Mouse (Mus musculus) midbrain, postnatal 0 days (tissue): ENCODE data around the gene Ltb4r2. TPM values are rescaled to one million over a fixed set of nuclear protein-coding genes. Genes with fewer than 3 reads are reported as not detected.

Experiments
- ATAC-seq: fragments of 200-750 bp; cut with Nextera tagmentation; 2 replicates; pipeline ENCODE4 v1.8.0; 2017; ENCODE audit warnings: moderate number of reproducible peaks, mild to moderate bottlenecking, moderate TSS enrichment, moderate library complexity; ENCODE audit not compliant: low FRiP score
- DNase-seq: peaks from one replicate; pipeline ENCODE4 v3.0.0-alpha.2; 2015; ENCODE audit warnings: low spot score
- H3K27ac ChIP-seq: fragments of 300-500 bp; sonication (generic); 2 replicates; pipeline ENCODE4 v1.5.1; 2014; ENCODE audit warnings: low read depth, mild to moderate bottlenecking, low read length, mixed read lengths
- H3K27me3 ChIP-seq: fragments of 300-500 bp; sonication (generic); 2 replicates; pipeline ENCODE4 v1.6.1; 2014; ENCODE audit warnings: low read length, control low read depth, mixed read lengths; ENCODE audit not compliant: insufficient read depth
- H3K36me3 ChIP-seq: fragments of 300-500 bp; sonication (generic); 2 replicates; pipeline ENCODE4 v1.6.1; 2014; ENCODE audit warnings: low read length, control low read depth, mixed read lengths; ENCODE audit not compliant: insufficient read depth
- H3K4me1 ChIP-seq: fragments of 300-500 bp; sonication (generic); 2 replicates; pipeline ENCODE4 v1.6.1; 2014; ENCODE audit warnings: mild to moderate bottlenecking, control low read depth, antibody characterized with exemption, low read length, mixed read lengths; ENCODE audit not compliant: insufficient read depth
- H3K4me2 ChIP-seq: fragments of 300-500 bp; sonication (generic); 2 replicates; pipeline ENCODE4 v1.6.1; 2014; ENCODE audit warnings: low read depth, mild to moderate bottlenecking, low read length, mixed read lengths; ENCODE audit not compliant: poor library complexity, severe bottlenecking
- H3K4me3 ChIP-seq: fragments of 300-500 bp; sonication (generic); 2 replicates; pipeline ENCODE4 v1.5.1; 2014; ENCODE audit warnings: low read depth, mild to moderate bottlenecking, low read length, moderate library complexity
- H3K9ac ChIP-seq: fragments of 300-500 bp; sonication (generic); replicated peaks from 2 replicates; pipeline ENCODE4 v1.6.1; 2014; ENCODE audit warnings: mild to moderate bottlenecking, low read length, moderate library complexity, mixed read lengths; ENCODE audit not compliant: poor library complexity, severe bottlenecking
- H3K9me3 ChIP-seq: fragments of 300-500 bp; sonication (generic); 2 replicates; pipeline ENCODE4 v1.6.1; 2016; ENCODE audit warnings: low read length, control low read depth
- CTCF ChIP-seq: IDR thresholded peaks from 2 replicates; pipeline ENCODE4 v1.5.1; 2016; ENCODE audit warnings: antibody characterized with exemption, mild to moderate bottlenecking
- WGBS: fragments of 180-500 bp; shearing (Covaris S2); extraction: QIAGEN DNeasy Blood & Tissue Kit; methylation state at CpG from one replicate; pipeline ENCODE4 v1.1.7; 2014; 5-methylcytosine and 5-hydroxymethylcytosine counted together
- polyA plus RNA-seq: library from polyadenylated mRNA; unstranded; fragments of >200 nt; fragmentation: Nextera tagmentation; extraction: Ambion mirVana; gene quantifications from 2 replicates; pipeline ENCODE4 v1.2.1, GENCODE M21; 2015
- total RNA-seq: library from RNA; depleted of rRNA; stranded (reverse); fragments of >200 nt; gene quantifications from 2 replicates; pipeline ENCODE4 v1.2.3, GENCODE M21; 2014

Gene Ltb4r2
- total and polyA plus RNA-seq, 2 experiments from 2014 or later, result 0.38 to 0.60 TPM

DNA sequence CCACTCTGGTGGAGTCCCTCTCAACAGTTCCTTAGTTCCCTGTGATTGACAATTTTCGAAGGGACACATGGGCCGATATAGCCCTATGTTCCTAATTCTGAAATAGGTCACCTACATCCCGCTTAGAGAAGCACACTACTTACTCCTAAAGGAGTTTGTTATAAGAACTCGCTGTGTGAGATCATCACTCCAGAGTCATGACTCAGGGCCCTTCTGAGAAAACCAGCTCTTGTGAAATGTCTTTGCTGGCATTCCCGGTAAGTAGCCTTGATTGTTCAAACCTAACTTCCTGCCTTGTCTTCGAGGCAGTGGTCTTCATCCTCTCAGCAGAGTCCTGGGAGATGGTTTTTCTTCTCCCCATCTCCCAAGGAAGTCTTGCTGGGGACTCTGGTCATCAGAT, 7.3 kb downstream of the Ltb4r2 start:
- H3K9ac ChIP-seq, result no peak overlapping the region; the same call in 1 of the 2 replicates
- no peak for TF ChIP-seq CTCF
- no peaks in the 10 kb centered on the region for H3K36me3 ChIP-seq
- 91% methylated on average over 6 of the region's 6 CpGs for whole genome bisulfite sequencing
- no peaks in the 10 kb centered on the region for H3K9me3 ChIP-seq
- H3K27ac ChIP-seq, result no peak overlapping the region
- H3K4me3 ChIP-seq, result no peak overlapping the region
- DNase-seq (no peak), ATAC-seq (no peak)
- H3K4me1 ChIP-seq, result no peaks in the 10 kb centered on the region
- no peak overlapping the region for H3K4me2 ChIP-seq
- peaks cover 13% of the 10 kb centered on the region; the same call in 1 of the 2 replicates for H3K27me3 ChIP-seq

DNA sequence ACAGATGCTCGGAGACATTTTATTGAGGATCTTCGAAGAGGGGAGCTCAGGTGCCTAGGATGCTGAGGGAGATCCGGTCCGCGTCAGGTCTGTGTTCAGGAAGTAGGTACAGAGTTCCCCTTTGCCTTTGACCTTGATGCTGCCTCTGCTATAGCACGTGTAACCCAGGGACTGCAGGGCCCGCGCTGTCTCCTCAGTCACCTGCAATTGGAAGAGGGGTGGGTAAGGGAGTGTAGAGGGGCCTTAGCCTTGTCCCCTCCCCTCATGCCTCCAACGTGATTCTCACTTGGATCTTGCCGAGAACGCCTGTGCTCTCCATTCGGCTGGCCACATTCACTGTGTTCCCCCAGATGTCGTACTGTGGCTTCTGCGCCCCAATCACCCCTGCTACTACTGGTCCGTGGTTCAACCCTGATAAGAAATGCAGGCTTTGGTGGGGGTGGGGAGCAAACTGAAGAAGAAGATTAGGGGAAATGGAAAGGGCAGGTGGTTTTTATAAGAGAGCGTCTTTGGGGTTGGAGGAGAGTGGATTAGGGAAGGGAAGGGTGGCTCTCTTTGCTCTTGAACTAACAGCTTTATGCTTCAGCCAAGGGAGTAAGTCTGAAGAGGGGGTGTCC, 8.0 kb downstream of the Ltb4r2 start:
- WGBS, result 78% methylated on average over 16 of the region's 16 CpGs
- no peak for TF ChIP-seq CTCF
- H3K27me3 ChIP-seq, result peaks cover 11% of the 10 kb centered on the region; the same call in 1 of the 2 replicates

DNA sequence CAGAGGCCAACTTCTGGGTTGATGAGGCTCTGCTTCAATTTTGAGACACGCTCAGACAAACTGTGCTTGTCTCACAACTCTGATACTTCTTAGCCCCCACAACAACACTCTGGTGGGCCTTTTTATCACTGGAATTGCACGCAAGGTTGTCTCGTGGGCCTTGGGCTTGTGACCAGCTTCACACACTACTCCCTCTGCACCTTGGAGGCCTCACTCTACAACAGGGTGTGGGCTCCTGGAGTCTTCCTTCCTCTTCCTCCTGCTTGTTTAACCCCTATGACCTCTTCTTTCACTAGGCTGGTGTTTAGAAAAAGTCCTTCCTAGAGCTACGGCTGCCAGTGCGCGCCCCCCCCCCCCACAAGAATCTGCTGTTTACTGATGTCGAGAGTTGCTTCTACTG, 15.5 kb downstream of the Ltb4r2 start:
- Histone ChIP-seq H3K27me3 (peaks cover 8% of the 10 kb centered on the region), H3K27ac (no peak overlapping the region), H3K4me2 (no peak overlapping the region), H3K9me3 (no peaks in the 10 kb centered on the region), H3K9ac (no peak overlapping the region), H3K4me1 (no peaks in the 10 kb centered on the region), H3K4me3 (no peak overlapping the region), H3K36me3 (no peaks in the 10 kb centered on the region)
- no peak for TF ChIP-seq CTCF
- 69% methylated on average over 7 of the region's 7 CpGs for WGBS
- DNase-seq, result no peak
- no peak for ATAC-seq

More for the DNA sequence above, 8.0 kb downstream of the Ltb4r2 start:
- no peaks in the 10 kb centered on the region for H3K4me1 ChIP-seq
- no peak for DNase-seq
- no peak overlapping the region for H3K27ac ChIP-seq
- no peak for ATAC-seq
- H3K9ac ChIP-seq, result no peak overlapping the region
- H3K36me3 ChIP-seq, result no peaks in the 10 kb centered on the region
- H3K4me2 ChIP-seq, result no peak overlapping the region
- no peaks in the 10 kb centered on the region for H3K9me3 ChIP-seq
- H3K4me3 ChIP-seq, result no peak overlapping the region

DNA sequence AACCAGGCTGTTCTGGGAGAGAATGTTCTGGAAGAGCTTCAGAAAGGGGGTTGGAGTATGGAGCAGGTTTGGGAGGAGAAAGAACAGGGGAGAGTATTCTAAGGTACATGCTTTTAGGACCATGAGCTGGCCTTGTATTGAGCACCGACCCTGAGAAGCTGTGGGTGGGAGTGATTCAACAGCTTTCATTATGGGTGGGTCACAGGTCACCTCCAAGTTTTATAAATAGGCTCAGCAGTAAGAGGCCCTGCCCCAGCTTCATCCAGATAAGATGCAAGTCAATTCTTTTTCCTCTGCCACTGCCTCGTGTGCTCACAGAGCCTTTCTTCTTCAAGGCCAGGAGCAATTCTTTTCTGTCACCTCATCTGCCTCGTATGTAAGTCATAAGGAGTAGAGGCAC, 15.9 kb downstream of the Ltb4r2 start:
- Histone ChIP-seq H3K9ac (no peak overlapping the region), H3K4me3 (no peak overlapping the region), H3K36me3 (no peaks in the 10 kb centered on the region), H3K27me3 (peaks cover 13% of the 10 kb centered on the region), H3K4me2 (no peak overlapping the region), H3K9me3 (no peaks in the 10 kb centered on the region), H3K4me1 (no peaks in the 10 kb centered on the region), H3K27ac (no peak overlapping the region)
- DNase-seq (no peak), ATAC-seq (no peak)
- 59% methylated on average over 3 of the region's 3 CpGs for WGBS
- no peak for TF ChIP-seq CTCF

DNA sequence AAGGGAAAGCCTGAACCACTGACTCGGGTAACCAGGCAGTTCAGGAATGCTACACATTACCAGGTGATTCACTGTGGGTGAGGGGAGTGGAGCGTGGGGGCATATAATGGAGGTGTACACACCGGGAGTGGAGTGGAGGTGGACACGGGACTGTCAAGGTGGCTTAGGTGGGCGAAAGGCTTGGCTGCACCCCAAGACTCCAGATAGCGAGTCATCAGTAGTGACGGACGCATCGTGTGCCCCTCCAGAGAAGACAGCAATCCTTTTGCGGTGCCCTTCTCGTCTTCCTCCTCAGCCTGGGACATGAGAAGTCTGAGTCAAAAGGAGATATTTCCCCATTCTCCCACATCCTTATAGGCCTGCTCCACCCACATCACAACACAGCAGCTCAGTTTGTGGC, 16.6 kb downstream of the Ltb4r2 start:
- no peak overlapping the region for H3K27ac ChIP-seq
- no peak for DNase-seq
- H3K4me2 ChIP-seq, result no peak overlapping the region
- H3K9ac ChIP-seq, result no peak overlapping the region
- H3K4me3 ChIP-seq, result no peak overlapping the region
- peaks cover 19% of the 10 kb centered on the region for H3K27me3 ChIP-seq
- 88% methylated on average over 11 of the region's 11 CpGs for WGBS
- no peaks in the 10 kb centered on the region for H3K36me3 ChIP-seq
- no peaks in the 10 kb centered on the region for H3K4me1 ChIP-seq
- H3K9me3 ChIP-seq, result no peaks in the 10 kb centered on the region
- no peak for ATAC-seq
- no peak for TF ChIP-seq CTCF

DNA sequence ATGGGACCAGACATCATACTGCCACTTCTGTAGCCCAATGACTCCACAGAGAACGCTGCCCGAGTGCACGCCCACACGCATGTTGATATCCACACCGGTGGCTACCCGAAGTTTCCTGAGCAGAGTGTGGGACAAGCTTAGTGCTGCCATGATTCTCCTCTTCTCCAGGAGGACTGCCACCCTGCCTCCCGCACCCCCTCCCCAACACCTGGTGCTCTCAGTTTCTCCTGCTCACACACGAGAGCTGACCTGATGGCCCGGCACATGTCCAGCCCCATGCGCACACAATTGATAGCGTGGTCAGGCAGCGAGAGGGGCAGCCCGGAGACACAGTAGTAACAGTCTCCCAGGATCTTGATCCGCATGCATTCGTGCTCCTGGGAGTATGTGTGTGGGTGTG, 17.5 kb downstream of the Ltb4r2 start:
- TF ChIP-seq CTCF, result no peak
- no peak overlapping the region for H3K4me2 ChIP-seq
- DNase-seq, result no peak
- no peaks in the 10 kb centered on the region for H3K36me3 ChIP-seq
- no peak for ATAC-seq
- H3K9ac ChIP-seq, result no peak overlapping the region
- peaks cover 22% of the 10 kb centered on the region for H3K27me3 ChIP-seq
- WGBS, result 90% methylated on average over 15 of the region's 15 CpGs
- no peak overlapping the region for H3K27ac ChIP-seq
- no peak overlapping the region for H3K4me3 ChIP-seq
- H3K4me1 ChIP-seq, result no peaks in the 10 kb centered on the region
- no peaks in the 10 kb centered on the region for H3K9me3 ChIP-seq
